Mouse (Mus musculus) lung, postnatal 0 days (tissue): ENCODE results near the gene Col23a1. TPM values are rescaled to one million over a fixed set of nuclear protein-coding genes. Genes with fewer than 3 reads are reported as not detected.

Source experiments
- ATAC-seq: fragments of 200-750 bp; cut with Nextera tagmentation; 2 replicates; pipeline ENCODE4 v1.8.0; 2017; ENCODE audit warnings: moderate library complexity
- DNase-seq: peaks from one replicate; pipeline ENCODE4 v3.0.0-alpha.2; 2016; ENCODE audit warnings: low spot score
- H3K27ac ChIP-seq: fragments of 300-500 bp; sonication (generic); 2 replicates; pipeline ENCODE4 v1.5.1; 2014; ENCODE audit warnings: antibody characterized with exemption, mild to moderate bottlenecking, low read length, mixed read lengths
- H3K27me3 ChIP-seq: fragments of 300-500 bp; sonication (generic); replicated peaks from 2 replicates; pipeline ENCODE4 v1.6.1; 2014; ENCODE audit warnings: low read length, mixed read lengths; ENCODE audit not compliant: insufficient read depth
- H3K36me3 ChIP-seq: fragments of 300-500 bp; sonication (generic); 2 replicates; pipeline ENCODE4 v1.6.1; 2014; ENCODE audit warnings: low read length, mixed read lengths; ENCODE audit not compliant: insufficient read depth
- H3K4me1 ChIP-seq: fragments of 300-500 bp; sonication (generic); 2 replicates; pipeline ENCODE4 v1.6.1; 2014; ENCODE audit warnings: antibody characterized with exemption, low read depth, low read length, mixed read lengths; ENCODE audit not compliant: insufficient read depth
- H3K4me2 ChIP-seq: fragments of 300-500 bp; sonication (generic); replicated peaks from 2 replicates; pipeline ENCODE4 v1.6.1; 2014; ENCODE audit warnings: low read depth, mild to moderate bottlenecking, low read length, moderate library complexity, mixed read lengths
- H3K4me3 ChIP-seq: fragments of 300-500 bp; sonication (generic); 2 replicates; pipeline ENCODE4 v1.5.1; 2014; ENCODE audit warnings: low read depth, low read length
- H3K9ac ChIP-seq: fragments of 300-500 bp; sonication (generic); replicated peaks from 2 replicates; pipeline ENCODE4 v1.6.1; 2014; ENCODE audit warnings: low read depth, mild to moderate bottlenecking
- H3K9me3 ChIP-seq: fragments of 300-500 bp; sonication (generic); 2 replicates; pipeline ENCODE4 v1.6.1; 2016; ENCODE audit warnings: low read length, mixed read lengths
- CTCF ChIP-seq: IDR thresholded peaks from 2 replicates; pipeline ENCODE4 v1.5.1; 2016; ENCODE audit warnings: antibody characterized with exemption, mild to moderate bottlenecking
- EP300 ChIP-seq: IDR thresholded peaks from 2 replicates; pipeline ENCODE4 v1.6.1; 2016; ENCODE audit warnings: antibody characterized with exemption, mild to moderate bottlenecking, control low read depth
- WGBS: fragments of 180-500 bp; shearing (Covaris S2); extraction: QIAGEN DNeasy Blood & Tissue Kit; methylation state at CpG from one replicate; pipeline ENCODE4 v1.1.7; 2014; 5-methylcytosine and 5-hydroxymethylcytosine counted together
- polyA plus RNA-seq: library from polyadenylated mRNA; unstranded; fragments of >200 nt; fragmentation: Nextera tagmentation; extraction: Ambion mirVana; gene quantifications from 2 replicates; pipeline ENCODE4 v1.2.1, GENCODE M21; 2015

Col23a1 gene
- polyA plus RNA-seq, 1 experiment from 2014 or later: 17.2 TPM

- ATAC-seq: 0 out of 2 replicates have a peak, but pooled peaks have one; percentile 38
Observed at GRCm38 (mm10) chr11:51565062-51565461, 275.3 kb downstream of the Col23a1 start.

DNA sequence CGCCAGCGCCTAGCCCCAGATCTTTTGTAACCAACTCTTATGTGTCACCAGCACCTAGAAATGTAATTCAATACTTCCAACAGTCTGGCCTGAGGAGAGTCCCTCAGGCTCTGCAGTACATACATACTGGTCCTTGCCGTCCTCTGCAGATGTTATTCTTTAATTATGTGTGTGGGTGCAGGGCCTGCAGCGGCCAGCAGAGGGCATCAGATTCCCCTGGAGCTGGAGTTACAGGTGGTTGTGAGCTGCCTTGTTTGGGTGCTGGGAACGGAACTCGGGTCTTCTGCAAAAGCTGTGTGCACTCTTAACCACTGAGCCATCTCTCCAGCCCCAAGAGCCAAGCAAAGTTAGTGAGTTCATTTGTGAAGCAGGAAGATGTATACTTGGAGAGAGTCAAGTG lies 276.2 kb downstream of the Col23a1 start:
- Histone ChIP-seq H3K9ac (no peak overlapping the region), H3K27me3 (no peaks in the 10 kb centered on the region), H3K27ac (no peak overlapping the region), H3K9me3 (no peaks in the 10 kb centered on the region), H3K4me1 (no peaks in the 10 kb centered on the region), H3K4me2 (no peak overlapping the region), H3K4me3 (no peak overlapping the region), H3K36me3 (no peaks in the 10 kb centered on the region)
- ATAC-seq (no peak), DNase-seq (no peak)
- WGBS: 89% methylated on average over 6 of the region's 6 CpGs
- TF ChIP-seq EP300 (no peak), CTCF (peak; percentile 41; the same call in 1 of the 2 replicates)

More at GRCm38 (mm10) chr11:51565062-51565461, 275.3 kb downstream of the Col23a1 start:
- TF ChIP-seq EP300 (no peak), CTCF (no peak)
- H3K4me3 ChIP-seq: no peak overlapping the region
- H3K4me1 ChIP-seq: no peaks in the 10 kb centered on the region
- H3K4me2 ChIP-seq: no peak overlapping the region
- H3K9me3 ChIP-seq: no peaks in the 10 kb centered on the region
- H3K27ac ChIP-seq: no peak overlapping the region
- no peaks in the 10 kb centered on the region for H3K27me3 ChIP-seq
- no peak for DNase-seq
- no peak overlapping the region for H3K9ac ChIP-seq
- no peaks in the 10 kb centered on the region for H3K36me3 ChIP-seq
- 31% methylated on average over 3 of the region's 3 CpGs for WGBS

- H3K36me3 ChIP-seq: no peaks in the 10 kb centered on the region
- no peaks in the 10 kb centered on the region for H3K4me1 ChIP-seq
- no peak for TF ChIP-seq CTCF
- TF ChIP-seq EP300: no peak
- no peaks in the 10 kb centered on the region for H3K9me3 ChIP-seq
- no peak overlapping the region for H3K9ac ChIP-seq
- ATAC-seq (no peak), DNase-seq (no peak)
- H3K4me2 ChIP-seq: no peak overlapping the region
- H3K4me3 ChIP-seq: no peak overlapping the region
- H3K27me3 ChIP-seq: no peaks in the 10 kb centered on the region
- WGBS: 76% methylated on average over 4 of the region's 4 CpGs
- no peak overlapping the region for H3K27ac ChIP-seq
Observed at GRCm38 (mm10) chr11:51568801-51569200, 279.1 kb downstream of the Col23a1 start.

DNA sequence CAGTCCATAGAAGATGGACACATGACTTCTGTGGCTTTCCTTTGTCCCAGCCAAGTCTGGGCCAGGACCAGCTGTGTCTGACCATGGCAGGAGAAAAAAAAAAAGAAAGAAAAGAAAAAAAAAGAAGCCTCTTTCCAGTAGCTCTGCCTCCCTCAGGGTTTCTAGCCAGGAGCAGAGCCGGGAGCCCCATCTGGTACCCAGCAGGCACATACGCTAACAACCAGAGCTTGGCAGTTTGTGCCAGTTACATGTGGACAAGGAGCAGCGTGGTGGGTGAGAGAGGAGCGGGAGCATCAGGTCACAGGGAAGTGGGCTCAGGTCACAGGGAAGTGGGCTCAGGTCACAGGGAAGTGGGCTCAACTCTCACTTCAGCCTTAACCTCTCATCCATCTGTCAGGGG lies 286.7 kb downstream of the Col23a1 start:
- H3K4me2 ChIP-seq: no peak overlapping the region
- no peaks in the 10 kb centered on the region for H3K4me1 ChIP-seq
- H3K27ac ChIP-seq: no peak overlapping the region
- DNase-seq: no peak
- no peaks in the 10 kb centered on the region for H3K9me3 ChIP-seq
- 80% methylated on average over 4 of the region's 4 CpGs for WGBS
- TF ChIP-seq EP300: no peak
- TF ChIP-seq CTCF: no peak
- H3K36me3 ChIP-seq: no peaks in the 10 kb centered on the region
- no peak for ATAC-seq
- no peaks in the 10 kb centered on the region for H3K27me3 ChIP-seq
- no peak overlapping the region for H3K4me3 ChIP-seq
- no peak overlapping the region for H3K9ac ChIP-seq

GRCm38 (mm10) chr11:51577587-51577986 lies 287.9 kb downstream of the Col23a1 start:
- Histone ChIP-seq H3K27me3 (no peaks in the 10 kb centered on the region), H3K36me3 (no peaks in the 10 kb centered on the region), H3K9me3 (no peaks in the 10 kb centered on the region), H3K9ac (no peak overlapping the region), H3K4me1 (no peaks in the 10 kb centered on the region), H3K4me2 (no peak overlapping the region), H3K27ac (no peak overlapping the region), H3K4me3 (no peak overlapping the region)
- DNase-seq: no peak
- no peak for ATAC-seq
- 63% methylated on average over 7 of the region's 7 CpGs for WGBS
- no peak for TF ChIP-seq CTCF
- TF ChIP-seq EP300: no peak

- TF ChIP-seq CTCF: no peak
- TF ChIP-seq EP300: no peak
- Histone ChIP-seq H3K9me3 (no peaks in the 10 kb centered on the region), H3K36me3 (no peaks in the 10 kb centered on the region), H3K27ac (no peak overlapping the region), H3K4me1 (peaks cover 13% of the 10 kb centered on the region; the same call in 1 of the 2 replicates), H3K4me2 (no peak overlapping the region), H3K4me3 (no peak overlapping the region), H3K27me3 (no peaks in the 10 kb centered on the region), H3K9ac (no peak overlapping the region)
- no peak for ATAC-seq
- WGBS: 61% methylated on average over 4 of the region's 4 CpGs
- no peak for DNase-seq
Observed at GRCm38 (mm10) chr11:51579024-51579423, 289.3 kb downstream of the Col23a1 start.

DNA sequence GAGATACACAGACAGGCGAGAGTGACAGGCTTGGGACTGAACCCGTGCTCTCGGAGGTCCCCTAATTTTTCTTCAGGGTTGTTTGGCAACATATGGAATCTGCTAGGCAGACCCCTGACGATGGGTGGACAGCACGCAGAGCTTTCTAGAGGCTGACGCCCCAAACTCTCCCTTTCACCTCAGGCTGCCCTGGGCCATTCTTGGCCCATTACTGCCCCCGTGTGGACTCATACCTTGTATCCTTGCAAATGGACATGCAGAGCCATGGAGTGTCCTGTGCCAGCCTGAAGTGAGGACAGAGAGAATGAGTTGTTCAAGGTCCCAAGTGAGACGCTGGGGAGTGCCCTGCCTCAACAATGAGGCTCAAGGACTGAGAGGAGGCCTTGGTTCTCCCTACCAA lies 293.0 kb downstream of the Col23a1 start:
- Histone ChIP-seq H3K27me3 (no peaks in the 10 kb centered on the region), H3K4me1 (peaks cover 22% of the 10 kb centered on the region), H3K9me3 (no peaks in the 10 kb centered on the region), H3K27ac (no peak overlapping the region), H3K9ac (no peak overlapping the region), H3K36me3 (peaks cover 8% of the 10 kb centered on the region; the same call in 1 of the 2 replicates), H3K4me3 (no peak overlapping the region), H3K4me2 (no peak overlapping the region)
- ATAC-seq (no peak), DNase-seq (peak; percentile 84)
- WGBS: 22% methylated on average over 8 of the region's 8 CpGs
- no peak for TF ChIP-seq EP300
- TF ChIP-seq CTCF: peak; percentile 83
